Comparison of ENCODE assay signal across 9 mouse cellular contexts in genomic region chr16:43540108-43540507, GRCm38 (mm10).
DNase-seq lines count a peak whose midpoint lies in the region; ATAC-seq and TF ChIP-seq lines count a peak whose summit lies in the region.
"Had no signal": no experiment of that assay in that cellular context is flagged by ENCODE, and none has a peak within 500 bp of the region (broad histone marks: within the 10 kb centered on the region; RNA-seq: fewer than 3 reads in every experiment).

No protein-coding gene starts in this region.

- H3K4me1 ChIP-seq in heart, adult 2 months (ENCODE audit: control insufficient read depth, insufficient read depth, low read length), result peaks cover 15% of the 10 kb centered on the region
- H3K4me1 ChIP-seq in heart, embryonic 10.5 days, result peaks cover 12% of the 10 kb centered on the region
- H3K4me1 ChIP-seq: liver, embryonic 15.5 days had no signal

- no peak for TF ChIP-seq EP300 in heart, adult 2 months (IDR thresholded peaks at IDR 0.05; ENCODE audit: insufficient read depth, low read depth, low read length)

- no peak overlapping the region for H3K9ac ChIP-seq in heart, adult 2 months (ENCODE audit: low read depth, low read length)
- H3K9ac ChIP-seq: liver, embryonic 15.5 days had no signal

- H3K27ac ChIP-seq in heart, adult 2 months, result peak overlapping the region; percentile 74
- no peak overlapping the region for H3K27ac ChIP-seq in heart, embryonic 10.5 days
- H3K27ac ChIP-seq: liver, embryonic 15.5 days had no signal

- H3K36me3 ChIP-seq in heart, adult 2 months (ENCODE audit: control insufficient read depth, insufficient read depth, low read length), result peaks cover 30% of the 10 kb centered on the region
- H3K36me3 ChIP-seq in heart, embryonic 10.5 days, result no peaks in the 10 kb centered on the region
- H3K36me3 ChIP-seq: liver, embryonic 15.5 days had no signal

- H3K4me3 ChIP-seq in heart, adult 2 months, result no peak overlapping the region
- no peak overlapping the region for H3K4me3 ChIP-seq in heart, embryonic 10.5 days
- H3K4me3 ChIP-seq: liver, embryonic 15.5 days had no signal

- ATAC-seq in hematopoietic stem cell, adult 5-6 weeks (replicated peaks in 1 of 2; ENCODE audit: insufficient read depth in 1 of 2, low FRiP score in 2 of 2, low TSS enrichment in 1 of 2, low read depth in 1 of 2, poor library complexity in 2 of 2, severe bottlenecking in 2 of 2), result peak; percentile 81 to 84

- peak; percentile 98 for TF ChIP-seq CTCF in heart, adult 2 months (IDR thresholded peaks at IDR 0.05)

- H3K9me3 ChIP-seq in heart, embryonic 10.5 days, result no peaks in the 10 kb centered on the region
- H3K9me3 ChIP-seq: liver, embryonic 15.5 days had no signal

- no peak for TF ChIP-seq POLR2A in heart, adult 2 months (IDR thresholded peaks at IDR 0.05; ENCODE audit: insufficient read depth, low read depth, low read length)

- H3K79me2 ChIP-seq in heart, adult 2 months (replicated peaks; ENCODE audit: control insufficient read depth, insufficient read depth, low read length), result 0 out of 2 replicates have a peak, but pooled peaks cover 1% of the 10 kb centered on the region

- H3K27me3 ChIP-seq in heart, adult 2 months (ENCODE audit: control insufficient read depth, insufficient read depth, low read length), result no peaks in the 10 kb centered on the region
- H3K27me3 ChIP-seq in heart, embryonic 10.5 days (ENCODE audit: insufficient read depth, poor library complexity, severe bottlenecking), result no peaks in the 10 kb centered on the region
- H3K27me3 ChIP-seq: liver, embryonic 15.5 days had no signal

- WGBS in heart, adult 2 months, result 15% methylated on average over 3 of the region's 3 CpGs
- 19% methylated on average over 3 of the region's 3 CpGs for WGBS in heart, embryonic 10.5 days

- intact Hi-C loops in heart, adult 2 months (cut with DNase I), result loop anchor here (2.0 to 10.0 kb wide), 3 partner anchors 31 to 265 kb away; no protein-coding TSS in a partner anchor

- DNase-seq in heart, adult 2 months, result no peak
- DNase-seq in heart, embryonic 10.5 days (ENCODE audit: low spot score), result no peak
- DNase-seq in 3T3-L1 (ENCODE audit: low read depth, low spot score) (peak; percentile 70), NIH3T3 (ENCODE audit: low read depth) (peak; percentile 56)
- peak; percentile 77 for DNase-seq in retina, embryonic 14.5 days (ENCODE audit: low spot score)
- no peak for DNase-seq in ovary, postnatal 10 days (ENCODE audit: low spot score)
- DNase-seq in right cerebral cortex, postnatal 14 days, result no peak

Comparison
In these comparisons a context has a peak if more than half of its experiments do, and no peak if none do; other contexts are left out.
1. DNase-seq: peak in 3T3-L1 (single experiment), NIH3T3 (single experiment) and retina, embryonic 14.5 days (single experiment); none in heart, adult 2 months (0 of 2), heart, embryonic 10.5 days (single experiment), ovary, postnatal 10 days (single experiment) and right cerebral cortex, postnatal 14 days (single experiment).